Mouse (Mus musculus): ENCODE results near the gene Orc2. TPM values are rescaled to one million over a fixed set of nuclear protein-coding genes. Genes with fewer than 3 reads are reported as not detected.

Gene Orc2
- polyA plus RNA-seq, 1 experiment from 2014 or later: 73.4 TPM

DNA sequence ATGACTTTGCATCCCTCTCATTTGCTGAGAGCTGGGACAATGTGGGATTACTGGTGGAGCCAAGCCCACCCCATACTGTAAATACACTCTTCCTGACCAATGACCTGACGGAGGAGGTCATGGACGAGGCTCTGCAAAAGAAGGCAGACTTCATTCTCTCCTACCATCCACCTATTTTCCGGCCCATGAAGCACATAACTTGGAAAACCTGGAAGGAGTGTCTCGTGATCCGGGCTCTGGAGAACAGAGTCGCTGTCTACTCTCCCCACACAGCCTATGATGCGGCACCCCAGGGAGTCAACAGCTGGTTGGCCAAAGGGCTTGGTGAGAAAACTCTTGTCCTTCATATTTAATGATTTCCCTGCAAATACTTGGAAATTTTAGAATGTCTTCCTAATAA is 57.1 kb downstream of the Orc2 start:
- no peak overlapping the region for H3K4me3 ChIP-seq (ENCODE audit: low read depth, low read length)
- 96% methylated on average over 7 of the region's 7 CpGs for WGBS
- H3K27me3 ChIP-seq (replicated peaks; ENCODE audit: control insufficient read depth, insufficient read depth, low read length): no peaks in the 10 kb centered on the region
- H3K36me3 ChIP-seq (ENCODE audit: control insufficient read depth, insufficient read depth, low read length): peaks cover 8% of the 10 kb centered on the region; the same call in 1 of the 2 replicates
- ATAC-seq (replicated peaks; ENCODE audit: low FRiP score) (no peak), DNase-seq (ENCODE audit: low spot score) (no peak)
- H3K4me2 ChIP-seq: no peak overlapping the region
- no peak overlapping the region for H3K27ac ChIP-seq (ENCODE audit: low read depth, low read length)
- H3K9me3 ChIP-seq (ENCODE audit: control insufficient read depth, low read length): no peaks in the 10 kb centered on the region
- H3K4me1 ChIP-seq (replicated peaks; ENCODE audit: control insufficient read depth, insufficient read depth, low read length): peaks cover 5% of the 10 kb centered on the region; the same call in 1 of the 2 replicates
- H3K9ac ChIP-seq (ENCODE audit: low read depth, low read length): no peak overlapping the region

DNA sequence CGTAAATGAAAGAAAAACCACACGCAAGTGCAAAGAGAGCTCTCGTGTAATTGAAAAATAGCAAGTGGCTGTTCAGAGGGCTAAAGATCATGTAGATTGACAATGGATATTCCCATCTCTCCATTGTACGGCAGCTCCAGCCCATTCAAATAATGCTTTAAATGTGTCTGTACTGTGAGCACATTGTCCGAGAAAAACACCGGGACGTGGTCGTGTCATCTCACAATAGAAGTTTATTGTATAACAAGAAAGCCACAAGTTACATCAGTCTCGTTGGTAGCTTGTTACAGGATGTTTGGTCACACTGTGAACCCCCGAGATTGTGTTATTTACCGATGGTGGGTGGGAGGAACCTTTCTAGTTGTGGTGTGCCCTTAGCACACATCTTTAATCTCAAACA is 59.0 kb downstream of the Orc2 start:
- Histone ChIP-seq H3K27ac (ENCODE audit: low read depth, low read length) (peak overlapping the region; percentile 84), H3K4me1 (replicated peaks; ENCODE audit: control insufficient read depth, insufficient read depth, low read length) (peaks cover 5% of the 10 kb centered on the region; the same call in 1 of the 2 replicates), H3K27me3 (replicated peaks; ENCODE audit: control insufficient read depth, insufficient read depth, low read length) (no peaks in the 10 kb centered on the region), H3K9ac (ENCODE audit: low read depth, low read length) (peak overlapping the region; percentile 87), H3K4me3 (ENCODE audit: low read depth, low read length) (peak overlapping the region; percentile 73), H3K9me3 (ENCODE audit: control insufficient read depth, low read length) (no peaks in the 10 kb centered on the region), H3K4me2 (peak overlapping the region; percentile 75), H3K36me3 (ENCODE audit: control insufficient read depth, insufficient read depth, low read length) (peaks cover 8% of the 10 kb centered on the region; the same call in 1 of the 2 replicates)
- ATAC-seq (replicated peaks; ENCODE audit: low FRiP score): no peak
- no peak for DNase-seq (ENCODE audit: low spot score)
- WGBS: 10% methylated on average over 11 of the region's 11 CpGs

DNA sequence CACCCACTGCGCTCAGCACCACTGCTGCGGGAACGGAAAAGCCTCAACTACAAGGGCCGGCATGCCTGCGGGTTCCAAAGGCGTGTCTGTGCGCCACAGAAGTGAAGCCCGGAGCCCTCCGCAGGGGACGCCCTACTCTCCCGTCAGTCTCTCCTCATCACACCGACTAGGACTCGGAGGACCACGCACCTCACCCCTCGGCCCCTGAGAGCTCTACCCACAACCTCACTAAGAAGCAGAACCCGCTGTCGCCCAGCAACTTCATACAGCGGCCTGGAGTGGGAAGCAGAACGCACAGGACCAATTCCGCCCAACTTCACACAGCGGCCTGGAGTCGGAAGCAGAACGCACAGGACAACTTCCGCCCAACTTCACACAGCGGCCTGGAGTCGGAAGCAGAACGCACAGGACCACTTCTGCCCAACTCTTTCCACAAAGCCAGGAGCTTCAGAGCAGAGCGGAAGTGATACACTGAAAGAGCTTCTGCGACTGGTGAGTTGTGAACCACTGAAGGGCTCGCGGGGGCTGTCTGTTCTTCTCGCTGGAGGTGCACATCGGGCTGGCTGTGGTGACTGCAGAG is 59.7 kb downstream of the Orc2 start, which contains the start of the genes Nif3l1 and Ppil3:
TSS of gene Nif3l1 (plus strand) at position 9 of the 580 bp plus-strand sequence.
TSS of gene Ppil3 (minus strand) at position 344 of the 580 bp plus-strand sequence.
- peak within 1 kb of the TSS; percentile 84 for H3K27ac ChIP-seq (ENCODE audit: low read depth, low read length)
- H3K9me3 ChIP-seq (ENCODE audit: control insufficient read depth, low read length): no peaks in the 10 kb centered on the region
- no peaks in the 10 kb centered on the region for H3K27me3 ChIP-seq (replicated peaks; ENCODE audit: control insufficient read depth, insufficient read depth, low read length)
- peak; percentile 94 for ATAC-seq (replicated peaks; ENCODE audit: low FRiP score)
- peaks cover 8% of the 10 kb centered on the region; the same call in 1 of the 2 replicates for H3K36me3 ChIP-seq (ENCODE audit: control insufficient read depth, insufficient read depth, low read length)
- H3K4me3 ChIP-seq (ENCODE audit: low read depth, low read length): peak within 1 kb of the TSS; percentile 73
- peak; percentile 85 for DNase-seq (ENCODE audit: low spot score)
- peak within 1 kb of the TSS; percentile 87 for H3K9ac ChIP-seq (ENCODE audit: low read depth, low read length)
- peaks cover 5% of the 10 kb centered on the region; the same call in 1 of the 2 replicates for H3K4me1 ChIP-seq (replicated peaks; ENCODE audit: control insufficient read depth, insufficient read depth, low read length)
- H3K4me2 ChIP-seq: peak within 1 kb of the TSS; percentile 75
- under 1% methylated on average over 33 of the region's 33 CpGs for WGBS

DNA sequence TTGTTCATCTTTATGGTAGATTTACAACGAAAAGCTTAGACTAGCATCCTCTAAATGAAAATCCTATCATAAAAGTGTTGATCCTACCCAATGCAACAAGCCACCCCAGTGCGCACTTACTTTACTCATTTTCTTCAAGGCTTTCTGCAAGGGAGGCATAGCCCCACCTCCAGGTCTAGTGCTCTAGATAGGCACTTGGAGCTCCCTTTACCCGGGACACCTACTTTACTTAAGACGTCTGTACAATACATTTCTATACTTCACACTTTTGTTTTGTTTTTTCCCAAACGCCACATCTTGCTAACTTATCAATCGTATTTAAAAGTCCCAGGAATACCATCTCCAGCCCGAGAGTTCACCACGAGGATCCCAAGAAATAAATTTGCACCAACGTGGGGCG is 60.2 kb downstream of the Orc2 start:
- Histone ChIP-seq H3K36me3 (ENCODE audit: control insufficient read depth, insufficient read depth, low read length) (peaks cover 8% of the 10 kb centered on the region; the same call in 1 of the 2 replicates), H3K4me3 (ENCODE audit: low read depth, low read length) (peak overlapping the region; percentile 73), H3K27me3 (replicated peaks; ENCODE audit: control insufficient read depth, insufficient read depth, low read length) (no peaks in the 10 kb centered on the region), H3K9ac (ENCODE audit: low read depth, low read length) (peak overlapping the region; percentile 87), H3K27ac (ENCODE audit: low read depth, low read length) (peak overlapping the region; percentile 84), H3K4me2 (peak overlapping the region; percentile 75), H3K9me3 (ENCODE audit: control insufficient read depth, low read length) (no peaks in the 10 kb centered on the region), H3K4me1 (replicated peaks; ENCODE audit: control insufficient read depth, insufficient read depth, low read length) (peaks cover 5% of the 10 kb centered on the region; the same call in 1 of the 2 replicates)
- WGBS: 11% methylated on average over 10 of the region's 10 CpGs
- DNase-seq (ENCODE audit: low spot score) (no peak), ATAC-seq (replicated peaks; ENCODE audit: low FRiP score) (0 out of 2 replicates have a peak, but pooled peaks have one; percentile 48)

DNA sequence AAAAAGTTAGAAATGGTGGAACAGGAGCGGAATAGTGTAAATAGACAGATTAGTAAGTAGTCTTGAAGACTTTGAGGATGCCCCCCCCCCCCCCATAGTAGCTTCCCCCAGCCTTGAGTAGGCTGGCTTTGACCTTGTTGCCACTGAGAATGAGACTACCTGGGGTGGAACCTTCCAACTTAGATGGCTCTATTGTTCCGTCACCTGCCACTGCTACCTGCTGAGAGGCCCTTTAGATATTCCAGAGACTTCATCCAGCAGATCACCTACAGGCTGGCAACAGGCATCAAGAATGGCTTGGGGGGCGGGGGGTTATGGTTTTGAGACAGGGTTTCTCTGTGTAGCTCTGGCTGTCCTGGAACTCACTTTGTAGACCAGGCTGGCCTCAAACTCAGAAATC is 80.4 kb downstream of the Orc2 start:
- Histone ChIP-seq H3K36me3 (ENCODE audit: control insufficient read depth, insufficient read depth, low read length) (peaks cover 15% of the 10 kb centered on the region), H3K27me3 (replicated peaks; ENCODE audit: control insufficient read depth, insufficient read depth, low read length) (no peaks in the 10 kb centered on the region), H3K4me2 (no peak overlapping the region), H3K4me3 (ENCODE audit: low read depth, low read length) (no peak overlapping the region), H3K4me1 (replicated peaks; ENCODE audit: control insufficient read depth, insufficient read depth, low read length) (peaks cover 9% of the 10 kb centered on the region), H3K9me3 (ENCODE audit: control insufficient read depth, low read length) (no peaks in the 10 kb centered on the region), H3K27ac (ENCODE audit: low read depth, low read length) (no peak overlapping the region; the same call in 1 of the 2 replicates), H3K9ac (ENCODE audit: low read depth, low read length) (no peak overlapping the region)
- DNase-seq (ENCODE audit: low spot score): no peak
- ATAC-seq (replicated peaks; ENCODE audit: low FRiP score): no peak
- 87% methylated on average over 3 of the region's 3 CpGs for WGBS

DNA sequence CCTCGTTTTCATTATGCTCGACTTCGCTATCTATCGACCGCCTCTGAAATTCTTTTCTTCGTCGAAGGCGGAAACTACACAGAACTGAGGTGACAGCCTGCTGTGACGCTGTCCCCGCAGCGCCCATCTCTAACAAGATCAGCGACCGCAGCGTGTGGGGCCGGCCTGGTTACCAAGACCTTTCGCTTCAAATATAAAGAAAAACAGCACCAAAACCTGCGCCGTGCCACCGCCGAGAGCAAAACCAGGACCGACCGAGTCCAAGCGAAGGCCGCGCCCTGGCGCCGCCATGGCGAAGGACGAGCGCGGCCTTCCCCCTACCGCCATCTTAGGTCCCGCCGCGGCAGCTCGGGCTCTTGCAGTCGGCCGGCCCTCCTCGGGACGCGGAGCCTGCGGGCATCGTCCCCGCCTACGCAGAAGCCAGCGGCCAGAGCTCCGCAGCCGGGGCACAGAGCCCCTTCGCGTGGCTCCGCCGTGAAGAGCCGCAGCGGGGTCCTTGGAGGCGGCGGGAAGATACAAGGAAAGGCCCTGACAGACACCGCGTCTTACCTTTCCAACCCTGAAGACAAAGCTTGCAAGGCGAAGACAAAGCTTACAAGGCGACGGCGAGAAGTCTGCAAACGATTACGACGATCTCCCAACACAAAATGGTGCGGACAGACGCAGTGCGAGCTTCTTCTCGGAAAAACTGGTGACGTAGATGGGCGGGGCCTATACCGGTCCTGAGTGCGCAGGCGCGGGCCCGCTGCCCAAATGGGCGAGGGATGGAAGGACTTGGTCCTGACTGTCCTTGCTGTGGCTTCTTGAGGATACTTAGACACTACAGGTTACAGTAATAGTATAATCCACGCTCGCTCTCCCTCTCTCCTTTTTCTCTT is 81.3 kb downstream of the Orc2 start, which contains the start of gene Clk1:
TSS of gene Clk1 (minus strand) at position 696 of the 878 bp plus-strand sequence.
- DNase-seq (ENCODE audit: low spot score) (peak; percentile 85), ATAC-seq (replicated peaks; ENCODE audit: low FRiP score) (peak; percentile 89)
- Histone ChIP-seq H3K4me1 (replicated peaks; ENCODE audit: control insufficient read depth, insufficient read depth, low read length) (peaks cover 9% of the 10 kb centered on the region), H3K36me3 (ENCODE audit: control insufficient read depth, insufficient read depth, low read length) (peaks cover 24% of the 10 kb centered on the region), H3K27ac (ENCODE audit: low read depth, low read length) (peak within 1 kb of the TSS; percentile 100), H3K27me3 (replicated peaks; ENCODE audit: control insufficient read depth, insufficient read depth, low read length) (no peaks in the 10 kb centered on the region), H3K4me2 (peak within 1 kb of the TSS; percentile 63), H3K9ac (ENCODE audit: low read depth, low read length) (peak within 1 kb of the TSS; percentile 100), H3K4me3 (ENCODE audit: low read depth, low read length) (peak within 1 kb of the TSS; percentile 100), H3K9me3 (ENCODE audit: control insufficient read depth, low read length) (no peaks in the 10 kb centered on the region)
- under 1% methylated on average over 79 of the region's 79 CpGs for WGBS

DNA sequence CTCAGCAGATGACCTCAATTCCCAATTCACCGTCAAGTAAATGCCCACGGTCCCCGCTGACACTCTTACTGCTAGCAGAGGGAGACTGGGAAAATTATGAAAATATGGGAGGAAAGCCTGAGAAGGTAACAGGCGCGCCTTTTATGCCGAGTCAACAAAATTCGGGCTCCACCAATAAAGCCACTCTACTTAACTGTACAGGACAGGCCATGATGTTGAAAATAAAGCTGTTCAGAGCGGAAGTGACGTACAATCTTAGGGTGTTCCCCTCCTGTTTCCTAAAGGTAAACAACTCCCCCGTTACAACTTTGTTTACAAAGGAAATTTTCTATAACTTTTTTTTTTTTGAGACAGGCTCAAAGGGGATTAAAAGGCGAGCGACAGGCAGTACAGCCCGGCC is 82.0 kb downstream of the Orc2 start:
- Histone ChIP-seq H3K27ac (ENCODE audit: low read depth, low read length) (peak overlapping the region; percentile 100), H3K36me3 (ENCODE audit: control insufficient read depth, insufficient read depth, low read length) (peaks cover 28% of the 10 kb centered on the region), H3K9me3 (ENCODE audit: control insufficient read depth, low read length) (no peaks in the 10 kb centered on the region), H3K4me2 (peak overlapping the region; percentile 63), H3K9ac (ENCODE audit: low read depth, low read length) (peak overlapping the region; percentile 100), H3K4me1 (replicated peaks; ENCODE audit: control insufficient read depth, insufficient read depth, low read length) (peaks cover 9% of the 10 kb centered on the region), H3K27me3 (replicated peaks; ENCODE audit: control insufficient read depth, insufficient read depth, low read length) (no peaks in the 10 kb centered on the region), H3K4me3 (ENCODE audit: low read depth, low read length) (peak overlapping the region; percentile 100)
- WGBS: 8% methylated on average over 13 of the region's 13 CpGs
- DNase-seq (ENCODE audit: low spot score) (peak; percentile 44), ATAC-seq (replicated peaks; ENCODE audit: low FRiP score) (0 out of 2 replicates have a peak, but pooled peaks have one; percentile 47)

DNA sequence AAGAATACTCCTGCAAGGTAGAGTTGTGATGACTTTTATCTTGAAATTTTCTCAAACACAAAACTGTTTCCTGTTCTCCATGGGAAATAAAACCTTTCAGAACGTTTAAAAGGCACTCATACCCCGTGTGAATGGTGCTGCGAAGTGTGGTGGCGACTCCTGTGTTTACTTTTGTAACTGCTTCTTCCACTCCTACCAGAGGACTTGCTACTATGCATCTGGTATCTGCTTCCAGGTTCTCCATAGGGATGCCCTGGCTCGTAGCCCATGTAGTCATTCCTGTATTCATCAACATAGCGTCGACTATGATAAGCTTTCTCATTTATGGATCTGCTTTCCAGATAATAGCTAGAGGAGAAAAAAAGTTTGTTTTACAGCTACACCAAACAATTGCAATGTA is 83.9 kb downstream of the Orc2 start:
- WGBS: 72% methylated on average over 7 of the region's 7 CpGs
- H3K4me3 ChIP-seq (ENCODE audit: low read depth, low read length): no peak overlapping the region
- no peak for ATAC-seq (replicated peaks; ENCODE audit: low FRiP score)
- H3K27ac ChIP-seq (ENCODE audit: low read depth, low read length): no peak overlapping the region
- no peak overlapping the region for H3K4me2 ChIP-seq
- H3K9me3 ChIP-seq (ENCODE audit: control insufficient read depth, low read length): no peaks in the 10 kb centered on the region
- H3K36me3 ChIP-seq (ENCODE audit: control insufficient read depth, insufficient read depth, low read length): peaks cover 36% of the 10 kb centered on the region
- H3K27me3 ChIP-seq (replicated peaks; ENCODE audit: control insufficient read depth, insufficient read depth, low read length): no peaks in the 10 kb centered on the region
- H3K4me1 ChIP-seq (replicated peaks; ENCODE audit: control insufficient read depth, insufficient read depth, low read length): peaks cover 9% of the 10 kb centered on the region
- no peak overlapping the region for H3K9ac ChIP-seq (ENCODE audit: low read depth, low read length)
- DNase-seq (ENCODE audit: low spot score): no peak
